Mouse (Mus musculus) stomach, embryonic 16.5 days (tissue): ENCODE measurements around the gene Btf3. TPM values are rescaled to one million over a fixed set of nuclear protein-coding genes. Genes with fewer than 3 reads are reported as not detected.

ENCODE experiments used
- ATAC-seq: fragments of 200-750 bp; cut with Nextera tagmentation; 2 replicates; pipeline ENCODE4 v1.8.0; 2017; ENCODE audit warnings: moderate number of reproducible peaks, moderate TSS enrichment; ENCODE audit not compliant: insufficient read depth, low FRiP score
- H3K27ac ChIP-seq: fragments of 300-500 bp; sonication (generic); 2 replicates; pipeline ENCODE4 v1.5.1; 2014; ENCODE audit warnings: low read length
- H3K27me3 ChIP-seq: fragments of 300-500 bp; sonication (generic); 2 replicates; pipeline ENCODE4 v1.6.1; 2014; ENCODE audit warnings: low read length, control low read depth, mixed read lengths; ENCODE audit not compliant: control insufficient read depth, insufficient read depth
- H3K36me3 ChIP-seq: fragments of 300-500 bp; sonication (generic); 2 replicates; pipeline ENCODE4 v1.6.1; 2014; ENCODE audit warnings: low read length; ENCODE audit not compliant: control insufficient read depth, insufficient read depth
- H3K4me1 ChIP-seq: fragments of 300-500 bp; sonication (generic); 2 replicates; pipeline ENCODE4 v1.6.1; 2014; ENCODE audit warnings: low read length, control low read depth, mixed read lengths; ENCODE audit not compliant: control insufficient read depth, insufficient read depth
- H3K4me2 ChIP-seq: fragments of 300-500 bp; sonication (generic); 2 replicates; pipeline ENCODE4 v1.6.1; 2014; ENCODE audit warnings: low read depth, low read length, mixed read lengths
- H3K4me3 ChIP-seq: fragments of 300-500 bp; sonication (generic); replicated peaks from 2 replicates; pipeline ENCODE4 v1.5.1; 2014; ENCODE audit warnings: mild to moderate bottlenecking, low read length
- H3K9ac ChIP-seq: fragments of 300-500 bp; sonication (generic); 2 replicates; pipeline ENCODE4 v1.6.1; 2014; ENCODE audit warnings: low read length
- H3K9me3 ChIP-seq: fragments of 300-500 bp; sonication (generic); replicated peaks from 2 replicates; pipeline ENCODE4 v1.6.1; 2016; ENCODE audit warnings: low read length, control low read depth; ENCODE audit not compliant: control insufficient read depth
- WGBS: fragments of 180-500 bp; shearing (Covaris S2); extraction: QIAGEN DNeasy Blood & Tissue Kit; methylation state at CpG from one replicate; pipeline ENCODE4 v1.1.7; 2014; 5-methylcytosine and 5-hydroxymethylcytosine counted together
- polyA plus RNA-seq: library from polyadenylated mRNA; unstranded; fragments of >200 nt; fragmentation: Nextera tagmentation; extraction: Ambion mirVana; gene quantifications from 2 replicates; pipeline ENCODE4 v1.2.1, GENCODE M21; 2015

Gene Btf3
- polyA plus RNA-seq, 1 experiment from 2014 or later, result 636 TPM

- Histone ChIP-seq H3K4me3 (no peak overlapping the region), H3K4me1 (0 out of 2 replicates have a peak, but pooled peaks cover 3% of the 10 kb centered on the region), H3K9me3 (no peaks in the 10 kb centered on the region), H3K4me2 (no peak overlapping the region), H3K9ac (no peak overlapping the region), H3K27ac (peak overlapping the region; percentile 86), H3K36me3 (no peaks in the 10 kb centered on the region), H3K27me3 (no peaks in the 10 kb centered on the region)
- ATAC-seq, result peak; percentile 82
- 39% methylated on average over 5 of the region's 5 CpGs for WGBS
Measured at GRCm38 (mm10) chr13:98296072-98296471, 20.7 kb downstream of the Btf3 start.

- no peak for ATAC-seq
- Histone ChIP-seq H3K9me3 (no peaks in the 10 kb centered on the region), H3K36me3 (no peaks in the 10 kb centered on the region), H3K27ac (no peak overlapping the region), H3K4me3 (no peak overlapping the region), H3K4me1 (no peaks in the 10 kb centered on the region), H3K27me3 (no peaks in the 10 kb centered on the region), H3K9ac (no peak overlapping the region), H3K4me2 (no peak overlapping the region)
- 79% methylated on average over 8 of the region's 8 CpGs for WGBS
Measured at GRCm38 (mm10) chr13:98291712-98292111, 25.1 kb downstream of the Btf3 start.

- no peak for ATAC-seq
- no peak overlapping the region for H3K4me3 ChIP-seq
- no peak overlapping the region for H3K9ac ChIP-seq
- 44% methylated on average over 2 of the region's 2 CpGs for WGBS
- H3K9me3 ChIP-seq, result no peaks in the 10 kb centered on the region
- H3K36me3 ChIP-seq, result no peaks in the 10 kb centered on the region
- H3K4me2 ChIP-seq, result no peak overlapping the region
- no peak overlapping the region for H3K27ac ChIP-seq
- no peaks in the 10 kb centered on the region for H3K27me3 ChIP-seq
- no peaks in the 10 kb centered on the region for H3K4me1 ChIP-seq
Measured at GRCm38 (mm10) chr13:98290719-98291118, 26.1 kb downstream of the Btf3 start.

GRCm38 (mm10) chr13:98280990-98281650 is 35.7 kb downstream of the Btf3 start:
- Histone ChIP-seq H3K9ac (no peak overlapping the region), H3K9me3 (no peaks in the 10 kb centered on the region), H3K4me2 (no peak overlapping the region), H3K4me3 (no peak overlapping the region), H3K4me1 (no peaks in the 10 kb centered on the region), H3K36me3 (no peaks in the 10 kb centered on the region), H3K27ac (no peak overlapping the region), H3K27me3 (no peaks in the 10 kb centered on the region)
- no peak for ATAC-seq
- 76% methylated on average over 12 of the region's 12 CpGs for WGBS

- Histone ChIP-seq H3K9ac (no peak within 1 kb of the TSS), H3K36me3 (0 out of 2 replicates have a peak, but pooled peaks cover under 1% of the 10 kb centered on the region), H3K9me3 (no peaks in the 10 kb centered on the region), H3K27me3 (no peaks in the 10 kb centered on the region), H3K4me1 (no peaks in the 10 kb centered on the region), H3K4me2 (no peak within 1 kb of the TSS), H3K27ac (no peak within 1 kb of the TSS), H3K4me3 (no peak within 1 kb of the TSS)
- no peak for ATAC-seq
- 76% methylated on average over 5 of the region's 5 CpGs for WGBS
Measured at GRCm38 (mm10) chr13:98279686-98280085, 37.1 kb downstream of the Btf3 start, which contains the start of gene Gm21976. TSS of gene Gm21976 (plus strand) at chr13:98279887.

GRCm38 (mm10) chr13:98277501-98277900 is 39.3 kb downstream of the Btf3 start:
- Histone ChIP-seq H3K27me3 (no peaks in the 10 kb centered on the region), H3K4me1 (no peaks in the 10 kb centered on the region), H3K4me2 (no peak overlapping the region), H3K36me3 (peaks cover 13% of the 10 kb centered on the region; the same call in 1 of the 2 replicates), H3K9me3 (no peaks in the 10 kb centered on the region), H3K27ac (no peak overlapping the region), H3K9ac (no peak overlapping the region), H3K4me3 (no peak overlapping the region)
- no peak for ATAC-seq
- 83% methylated on average over 2 of the region's 2 CpGs for WGBS

GRCm38 (mm10) chr13:98276253-98276652 is 40.6 kb downstream of the Btf3 start:
- Histone ChIP-seq H3K4me3 (no peak overlapping the region), H3K9ac (no peak overlapping the region), H3K27ac (no peak overlapping the region), H3K4me1 (no peaks in the 10 kb centered on the region), H3K9me3 (no peaks in the 10 kb centered on the region), H3K36me3 (peaks cover 18% of the 10 kb centered on the region; the same call in 1 of the 2 replicates), H3K4me2 (no peak overlapping the region), H3K27me3 (no peaks in the 10 kb centered on the region)
- ATAC-seq, result no peak
- WGBS, result 88% methylated on average over 7 of the region's 7 CpGs

GRCm38 (mm10) chr13:98275646-98276045 is 41.2 kb downstream of the Btf3 start:
- Histone ChIP-seq H3K9ac (no peak overlapping the region), H3K36me3 (peaks cover 20% of the 10 kb centered on the region; the same call in 1 of the 2 replicates), H3K4me1 (no peaks in the 10 kb centered on the region), H3K4me3 (no peak overlapping the region), H3K27me3 (no peaks in the 10 kb centered on the region), H3K9me3 (no peaks in the 10 kb centered on the region), H3K4me2 (no peak overlapping the region), H3K27ac (no peak overlapping the region)
- ATAC-seq, result no peak
- WGBS, result 73% methylated on average over 4 of the region's 4 CpGs

GRCm38 (mm10) chr13:98274023-98274422 is 42.8 kb downstream of the Btf3 start:
- H3K4me2 ChIP-seq, result no peak overlapping the region
- ATAC-seq, result no peak
- WGBS, result 94% methylated on average over 9 of the region's 9 CpGs

More at GRCm38 (mm10) chr13:98274023-98274422, 42.8 kb downstream of the Btf3 start:
- Histone ChIP-seq H3K9ac (no peak overlapping the region), H3K27ac (no peak overlapping the region), H3K36me3 (peaks cover 20% of the 10 kb centered on the region; the same call in 1 of the 2 replicates), H3K4me3 (no peak overlapping the region), H3K9me3 (no peaks in the 10 kb centered on the region), H3K4me1 (no peaks in the 10 kb centered on the region), H3K27me3 (no peaks in the 10 kb centered on the region)
